Mouse (Mus musculus) thymus, adult 2 months (tissue): ENCODE results near the gene 6030458C11Rik.

ENCODE experiments used
- CTCF ChIP-seq: fragments of 200-500 bp; IDR thresholded peaks from 2 replicates; pipeline ENCODE4 v1.5.1; 2012; ENCODE audit warnings: mild to moderate bottlenecking, control low read depth, low read length, moderate library complexity, borderline replicate concordance; ENCODE audit not compliant: control insufficient read depth, poor library complexity, insufficient read depth; ENCODE audit errors: extremely low read depth
- POLR2A ChIP-seq: fragments of 200-500 bp; IDR thresholded peaks from 2 replicates; pipeline ENCODE4 v1.6.1; 2012; ENCODE audit warnings: mild to moderate bottlenecking, low read length, control low read depth, moderate library complexity; ENCODE audit not compliant: control insufficient read depth, poor library complexity, insufficient read depth; ENCODE audit errors: extremely low read depth

DNA sequence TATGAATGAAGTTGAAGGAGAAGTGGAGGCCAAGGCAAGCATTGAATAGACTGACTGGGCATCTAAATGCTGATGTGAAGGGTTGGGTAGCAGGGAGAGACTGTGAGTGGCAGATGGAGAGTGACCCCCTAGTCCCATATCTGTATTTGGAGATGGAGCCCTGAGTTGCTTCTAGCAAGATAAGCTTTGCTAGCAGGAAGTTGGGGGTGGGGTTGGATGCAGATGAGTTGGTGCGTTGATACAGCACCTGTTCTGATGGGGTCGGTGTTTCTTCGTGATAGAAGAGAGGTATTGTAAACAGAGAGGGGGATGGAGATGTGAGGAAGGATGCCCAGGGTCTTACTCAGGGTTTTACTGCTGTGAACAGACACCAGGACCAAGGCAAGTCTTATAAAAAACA lies 5.4 kb upstream of the 6030458C11Rik start:
- TF ChIP-seq CTCF (no peak), POLR2A (no peak)
